Mouse (Mus musculus) adrenal gland, postnatal 25 days (tissue): ENCODE results near the gene Olfr482. TPM values are rescaled to one million over a fixed set of nuclear protein-coding genes. Genes with fewer than 3 reads are reported as not detected.

Source experiments
- DNase-seq: peaks from one replicate; pipeline ENCODE4 v3.0.0; 2021; ENCODE audit warnings: mixed read lengths
- long read RNA-seq: library from polyadenylated mRNA; stranded (forward); transcript quantifications from one replicate; pipeline ENCODE4 v2.0.0, GENCODE M21; 2021
- total RNA-seq: library from RNA; stranded (reverse); gene quantifications from 2 replicates; pipeline ENCODE4 v1.2.3, GENCODE M21; 2021

Gene Olfr482
- total RNA-seq = 2.1 and 2.7 TPM in 2 replicates
- long read RNA-seq = 0 reads

DNA sequence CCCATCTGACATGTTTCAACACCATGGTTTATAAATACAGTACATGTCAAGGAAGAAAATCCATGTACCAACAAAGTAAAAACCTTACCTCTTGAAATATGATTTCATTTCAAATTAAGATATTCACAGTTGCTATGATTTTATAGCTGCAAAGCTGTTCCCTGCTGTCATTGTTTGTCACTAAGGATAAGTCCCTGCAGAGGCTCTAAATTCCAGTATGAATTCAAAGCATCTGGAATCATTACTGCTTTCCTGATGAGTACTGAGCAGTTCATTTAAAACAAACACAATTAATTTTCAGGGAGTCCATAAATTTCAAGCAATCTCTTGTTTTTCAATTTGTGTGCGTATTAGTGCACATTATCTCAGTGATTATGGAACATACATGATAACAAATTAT lies at the start of gene Olfr482:
Olfr482 (minus strand) TSS at position 101 of the 400 bp plus-strand sequence.
- DNase-seq = no peak

DNA sequence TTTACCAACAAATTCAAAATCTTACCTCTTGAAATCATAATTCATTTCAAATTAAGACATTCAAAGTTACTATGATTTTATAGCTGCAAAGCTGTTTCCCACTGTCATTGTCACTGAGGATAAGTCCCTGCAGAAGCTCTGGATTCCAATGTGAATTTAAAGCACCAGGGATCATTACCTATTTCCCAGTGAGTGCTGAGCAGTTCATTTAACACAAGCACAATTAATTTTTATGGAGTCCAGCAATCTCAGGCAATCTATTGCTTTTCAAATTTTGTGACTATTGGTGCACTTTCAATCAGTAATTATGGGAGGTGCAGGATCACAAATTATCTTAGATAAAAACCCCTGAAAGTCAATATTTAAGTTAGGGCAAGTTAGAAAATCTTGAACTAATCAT lies 30.0 kb upstream of the Olfr482 start, which contains the start of gene Olfr484:
Olfr484 (minus strand) TSS at position 101 of the 400 bp plus-strand sequence.
- DNase-seq = no peak

DNA sequence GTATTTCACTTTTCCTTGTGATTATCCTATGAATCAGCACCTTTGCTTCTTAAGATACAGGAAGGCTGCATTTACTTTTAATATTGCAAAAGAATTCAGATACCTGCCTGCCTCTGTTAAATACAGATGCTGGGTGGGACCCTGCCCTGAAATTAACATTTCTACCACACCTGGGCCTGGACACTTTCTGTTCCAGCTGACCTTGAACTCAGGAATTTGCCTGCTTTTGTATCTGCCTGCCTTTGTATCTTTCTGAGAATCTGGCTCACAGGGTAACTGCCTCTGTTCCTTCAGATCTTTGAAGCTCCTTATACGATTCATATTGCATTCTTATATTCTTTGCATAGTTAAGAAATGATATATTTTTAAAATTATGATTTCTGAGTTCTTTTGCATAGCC lies 24.0 kb upstream of the Olfr482 start:
- no peak for DNase-seq

DNA sequence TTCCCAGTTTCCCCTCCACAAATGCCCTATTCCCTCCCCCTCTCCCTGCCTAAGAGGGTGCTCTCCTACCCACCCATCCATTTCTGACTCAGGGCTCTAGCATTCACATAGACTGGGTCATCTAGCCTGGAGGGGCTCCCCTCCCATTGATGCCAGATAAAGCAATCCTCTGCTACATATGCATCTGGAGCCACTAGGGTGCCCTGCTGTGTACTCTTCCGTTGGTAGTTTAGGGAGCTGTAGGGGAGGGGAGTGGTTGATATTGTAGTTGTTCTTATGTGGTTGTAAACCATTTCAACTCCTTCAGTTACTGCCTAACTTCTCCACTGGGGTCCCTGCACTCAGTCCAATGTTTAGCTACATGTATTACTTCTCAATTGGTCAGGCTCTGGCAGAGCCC lies 23.3 kb upstream of the Olfr482 start:
- no peak for DNase-seq

DNA sequence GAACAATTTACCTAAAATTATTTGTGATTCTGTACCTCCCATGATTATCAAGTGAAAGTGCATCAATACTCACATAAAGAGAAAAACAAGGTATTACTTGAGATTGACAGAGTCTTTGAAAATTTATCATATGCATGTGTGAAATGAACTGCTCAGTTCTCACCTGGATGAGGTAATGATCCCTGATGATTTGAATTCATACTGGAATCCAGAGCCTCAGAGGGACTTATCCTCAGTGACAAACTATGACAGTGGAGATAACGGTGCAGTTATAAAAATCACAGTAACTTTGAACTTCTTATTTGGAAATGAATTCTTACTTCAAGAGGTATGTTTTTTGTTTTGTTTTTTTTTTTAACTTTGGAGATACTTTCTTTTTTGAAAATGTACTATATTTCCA lies 3.2 kb upstream of the Olfr482 start, which contains the start of gene Olfr483:
Olfr483 (plus strand) TSS at position 301 of the 400 bp plus-strand sequence.
- no peak for DNase-seq

DNA sequence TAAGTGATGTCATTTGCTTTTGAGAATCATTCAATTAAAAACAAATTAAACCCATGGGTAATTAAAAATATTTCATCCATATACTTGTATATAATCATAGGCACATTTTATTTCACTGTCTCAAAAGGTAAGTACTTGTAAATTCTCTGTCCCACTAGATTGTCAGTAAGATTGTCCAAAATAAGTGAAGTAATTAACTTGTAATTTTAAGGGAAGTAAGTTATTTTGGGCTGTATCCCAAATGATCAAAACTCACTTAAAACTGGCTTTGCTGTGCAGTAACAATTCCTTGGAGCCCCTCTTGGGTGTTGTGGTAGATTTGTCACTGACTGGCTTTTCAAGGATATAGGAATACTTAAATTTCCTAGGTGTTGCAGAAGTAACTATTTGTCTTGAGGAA lies 17.8 kb downstream of the Olfr482 start, which contains the start of gene Olfr481:
Olfr481 (plus strand) TSS at position 301 of the 400 bp plus-strand sequence.
- DNase-seq = no peak

DNA sequence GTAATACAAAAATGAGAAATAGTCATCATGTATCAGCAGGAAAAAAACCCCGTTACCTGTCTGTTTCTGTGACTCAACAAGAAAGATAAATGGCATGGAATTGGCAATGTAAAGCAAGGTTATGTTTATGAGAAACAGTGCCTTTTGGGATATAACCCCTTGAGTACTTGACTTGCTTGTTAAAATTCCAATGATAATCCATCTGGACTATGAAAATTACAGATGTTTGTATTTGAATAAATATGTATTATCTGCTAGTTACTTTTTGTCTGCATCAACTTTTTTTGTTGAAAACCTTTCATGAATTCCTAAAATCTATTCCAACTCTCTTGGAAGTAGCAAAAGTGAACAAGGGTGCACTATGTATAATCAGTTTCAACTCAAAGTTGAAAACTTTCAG lies 30.1 kb downstream of the Olfr482 start, which contains the start of gene Olfr480:
Olfr480 (minus strand) TSS at position 101 of the 400 bp plus-strand sequence.
- no peak for DNase-seq

DNA sequence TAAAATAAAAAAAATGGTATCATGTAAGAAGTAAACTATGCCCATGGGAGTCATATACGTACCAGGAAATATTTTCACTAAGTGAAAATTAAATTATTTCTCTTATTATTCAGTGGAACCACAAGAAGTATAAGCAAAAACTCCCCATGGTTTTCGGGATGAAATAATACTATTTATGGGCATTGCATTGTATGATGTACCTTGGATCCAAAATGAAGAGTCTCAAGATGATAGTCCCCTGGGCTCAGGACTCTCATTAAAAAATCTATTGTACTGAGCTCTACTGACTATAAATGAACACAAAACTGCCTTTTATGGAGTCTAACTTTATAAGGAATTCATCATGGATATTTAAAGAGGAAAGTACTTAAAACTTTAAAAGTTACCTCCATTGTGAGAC lies 47.0 kb downstream of the Olfr482 start, which contains the start of gene Olfr479:
Olfr479 (plus strand) TSS at position 301 of the 400 bp plus-strand sequence.
- DNase-seq = no peak

Other genes starting within 250 kb of the Olfr482 start
- gene Olfr472, start 199.7 kb downstream of the Olfr482 start, total RNA-seq = not detected in 2 replicates
- not detected in 2 replicates for gene Olfr473, start 167.1 kb downstream of the Olfr482 start, total RNA-seq
- gene Olfr474, start 142.9 kb downstream of the Olfr482 start, total RNA-seq = not detected in 2 replicates
- gene Olfr476, start 132.8 kb downstream of the Olfr482 start, total RNA-seq = not detected in 2 replicates
- gene Olfr477, start 110.9 kb downstream of the Olfr482 start, total RNA-seq = not detected in 2 replicates
- not detected in 2 replicates for gene Olfr478, start 63.6 kb downstream of the Olfr482 start, total RNA-seq
- gene Olfr479, start 46.9 kb downstream of the Olfr482 start, total RNA-seq = not detected in 2 replicates
- gene Olfr480, start 30.2 kb downstream of the Olfr482 start, total RNA-seq = not detected in 2 replicates
- not detected in 2 replicates for gene Olfr481, start 17.7 kb downstream of the Olfr482 start, total RNA-seq
- not detected in 2 replicates for gene Olfr483, start 3.3 kb upstream of the Olfr482 start, total RNA-seq
- gene Olfr484, start 29.9 kb upstream of the Olfr482 start, total RNA-seq = not detected in 2 replicates
- gene Olfr485, start 62.3 kb upstream of the Olfr482 start, total RNA-seq = not detected in 2 replicates
- gene Olfr486, start 75.2 kb upstream of the Olfr482 start, total RNA-seq = not detected in 2 replicates
- not detected in 2 replicates for gene Olfr487, start 117.0 kb upstream of the Olfr482 start, total RNA-seq
- gene Olfr488, start 160.8 kb upstream of the Olfr482 start, total RNA-seq = not detected in 2 replicates
- gene Olfr490, start 191.3 kb upstream of the Olfr482 start, total RNA-seq = not detected in 2 replicates
- not detected in 2 replicates for gene Olfr491, start 215.9 kb upstream of the Olfr482 start, total RNA-seq
- gene Olfr492, start 226.1 kb upstream of the Olfr482 start, total RNA-seq = not detected in 2 replicates
- not detected in 2 replicates for gene Olfr493, start 249.4 kb upstream of the Olfr482 start, total RNA-seq